Mouse (Mus musculus) urinary bladder, postnatal 4 days (tissue): ENCODE measurements around the gene Actl7a.

Experiments
- DNase-seq, 2 experiments: peaks; one replicate each; pipeline ENCODE4 v3.0.0; 2021 to 2022; ENCODE audit warnings: low spot score in 2 of 2

Actl7a gene

DNA sequence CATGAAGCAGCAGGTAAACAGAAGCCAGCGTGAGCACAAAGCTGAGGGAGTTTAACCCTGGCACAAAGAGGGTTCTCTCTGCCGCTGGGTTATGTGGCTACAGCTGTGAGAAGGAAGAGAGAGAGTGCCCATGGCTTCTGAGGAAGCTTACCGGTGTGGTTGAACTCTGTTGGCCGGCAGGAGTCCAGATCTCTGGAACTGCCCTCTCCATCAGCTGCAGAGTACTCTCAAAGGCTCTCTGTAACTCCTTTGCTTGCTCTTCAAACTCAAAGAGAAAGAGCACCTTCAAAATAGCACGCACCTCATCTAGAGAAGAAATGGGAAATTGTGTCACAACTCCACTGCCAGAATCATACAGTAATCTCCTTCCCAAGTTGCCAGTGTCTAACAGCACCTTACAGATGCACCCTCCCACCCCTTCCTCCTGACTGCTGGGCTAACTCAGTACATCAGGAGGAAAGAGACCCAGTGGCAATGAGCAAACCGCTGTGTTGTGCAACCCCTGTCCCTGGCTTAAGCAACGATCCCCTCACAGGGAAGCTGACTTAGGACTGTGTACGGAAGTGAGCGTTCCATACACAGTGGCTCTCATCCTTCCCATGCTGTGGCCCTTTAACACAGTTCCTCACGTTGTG, 13.9 kb downstream of the Actl7a start:
- no peak for DNase-seq

DNA sequence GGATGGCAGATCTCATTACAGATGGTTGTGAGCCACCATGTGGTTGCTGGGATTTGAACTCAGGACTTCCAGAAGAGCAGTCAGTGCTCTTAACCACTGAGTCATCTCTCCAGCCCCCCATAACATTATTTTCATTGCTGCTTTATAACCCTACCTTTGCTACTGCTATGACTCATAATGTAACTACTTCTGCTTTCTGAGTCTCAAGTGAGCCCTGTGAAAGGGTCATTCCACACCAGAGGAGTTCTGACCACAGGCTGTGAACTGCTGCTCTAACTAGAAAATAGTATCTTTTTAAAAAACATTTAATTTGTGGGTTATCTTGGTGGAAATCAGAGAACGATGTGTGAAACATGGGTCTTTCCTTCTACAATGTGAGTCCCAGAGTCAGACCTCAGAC, 14.5 kb downstream of the Actl7a start:
- no peak for DNase-seq

DNA sequence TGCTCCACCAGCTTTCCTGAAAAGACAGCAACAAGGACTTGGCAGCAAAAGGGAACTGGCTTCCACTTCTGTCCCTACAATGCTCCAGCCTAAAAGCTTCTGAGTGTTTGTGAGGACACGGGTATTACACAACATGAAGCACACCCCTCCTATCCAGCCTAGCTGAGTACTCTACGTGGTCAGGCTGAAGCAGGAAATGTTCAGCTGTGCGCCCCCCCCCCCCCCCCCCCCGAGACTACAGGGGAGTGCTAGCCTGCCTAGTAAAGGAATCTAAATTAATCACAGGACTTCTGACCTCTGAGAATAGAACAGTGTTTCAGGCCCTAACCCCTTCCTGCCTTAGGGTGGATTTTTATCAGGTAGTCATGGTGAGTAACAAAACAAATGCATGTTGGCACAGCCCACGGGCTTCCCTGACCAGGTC, 24.7 kb downstream of the Actl7a start:
- DNase-seq: no peak

DNA sequence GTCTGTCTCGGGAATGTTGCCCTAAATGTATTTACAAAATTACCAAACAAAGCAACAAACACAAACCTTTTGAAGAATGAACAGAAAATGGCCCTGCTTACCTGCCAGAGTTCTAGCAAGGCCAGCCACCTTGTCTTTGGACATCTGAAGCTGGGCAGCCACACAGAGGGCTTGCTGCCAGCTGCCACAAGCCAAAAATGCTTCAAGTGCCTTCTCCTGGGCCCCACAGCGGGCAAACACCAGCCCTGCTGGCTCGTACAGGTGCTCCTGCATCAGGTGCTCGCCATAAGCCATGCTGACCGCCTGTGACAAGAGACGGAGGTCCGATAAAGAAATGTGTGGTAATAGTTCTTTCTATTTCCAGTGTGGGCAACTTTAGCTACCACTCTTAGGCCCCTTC, 25.7 kb downstream of the Actl7a start:
- DNase-seq: no peak

DNA sequence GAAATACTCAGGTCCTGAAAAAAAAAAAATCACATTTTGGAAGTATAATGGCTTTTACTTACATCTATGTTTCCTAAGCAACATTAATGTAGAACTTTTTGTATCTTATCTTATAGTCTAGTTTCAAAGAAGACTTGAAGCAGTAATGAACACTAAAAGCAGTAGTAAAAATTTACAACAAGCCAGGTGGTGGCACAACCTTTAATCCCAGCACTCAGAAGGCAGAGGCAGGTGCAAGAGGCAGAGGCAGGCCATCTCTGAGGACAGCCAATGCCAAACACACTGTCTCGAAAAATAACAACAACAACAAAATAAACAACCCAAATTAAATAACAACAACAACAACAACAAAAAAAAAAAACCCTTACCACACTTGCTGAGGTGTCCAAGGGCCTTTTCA, 27.9 kb downstream of the Actl7a start:
- no peak for DNase-seq

DNA sequence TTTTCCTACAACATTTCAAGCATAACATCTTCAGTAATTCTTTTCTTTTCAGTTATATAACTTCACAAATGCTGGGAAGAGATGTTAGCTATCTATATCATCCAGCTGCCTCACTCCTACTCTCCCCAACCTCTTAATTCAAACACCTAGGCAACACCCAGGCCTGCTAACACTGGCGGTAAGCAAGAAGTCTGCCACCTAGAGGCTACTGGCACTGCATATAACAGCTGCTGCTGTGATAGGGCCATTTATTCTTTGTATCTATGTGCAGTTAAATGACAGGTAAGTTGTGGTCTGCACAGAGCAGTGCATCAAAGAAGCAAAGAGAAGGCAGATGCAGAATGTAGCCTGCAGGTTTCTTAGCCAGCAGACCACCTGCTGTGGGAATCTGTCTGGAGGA, 48.2 kb downstream of the Actl7a start:
- no peak for DNase-seq
